Mouse (Mus musculus) A20 (cell line): ENCODE data around the gene Marveld3.

Experiments
- DNase-seq: peaks from one replicate; pipeline ENCODE4 v3.0.0-alpha.2; 2011; ENCODE audit warnings: low read depth, low spot score

Gene Marveld3

DNA sequence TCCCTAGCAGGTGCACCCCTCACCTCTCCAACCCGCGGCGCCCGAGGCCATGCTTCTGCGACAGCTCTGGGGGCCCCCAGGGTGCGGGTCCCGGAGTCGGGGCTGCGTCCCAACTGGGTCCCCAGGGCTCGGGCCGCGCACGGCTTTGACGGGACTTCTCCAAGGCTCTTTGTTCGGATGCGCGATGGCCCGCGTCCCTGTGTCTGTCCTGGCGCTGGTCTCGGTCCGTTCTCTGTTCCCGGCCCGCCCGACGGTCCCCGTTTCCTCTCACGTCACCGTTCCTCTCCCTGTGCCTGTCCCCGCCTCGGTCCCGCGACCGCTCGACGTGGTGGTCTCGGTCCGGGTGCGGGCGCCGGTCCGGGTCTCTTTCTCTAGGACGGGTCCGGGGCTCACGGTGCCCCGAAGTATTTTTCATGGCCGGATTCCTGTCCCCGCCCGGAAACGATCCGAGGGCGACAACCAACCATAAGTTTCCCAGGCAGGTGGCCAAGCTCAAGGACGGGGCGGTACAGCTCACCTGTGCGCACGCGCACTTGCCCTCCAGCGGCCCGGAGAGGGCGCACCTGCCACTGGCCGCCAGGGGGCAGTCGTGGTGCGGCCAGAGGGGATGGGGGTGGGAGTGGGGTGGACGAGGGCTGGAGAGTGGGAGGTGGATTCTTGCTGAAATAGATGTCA is at the start of gene Marveld3:
Marveld3 (minus strand) TSS at position 511 of the 675 bp plus-strand sequence.
- no peak for DNase-seq

DNA sequence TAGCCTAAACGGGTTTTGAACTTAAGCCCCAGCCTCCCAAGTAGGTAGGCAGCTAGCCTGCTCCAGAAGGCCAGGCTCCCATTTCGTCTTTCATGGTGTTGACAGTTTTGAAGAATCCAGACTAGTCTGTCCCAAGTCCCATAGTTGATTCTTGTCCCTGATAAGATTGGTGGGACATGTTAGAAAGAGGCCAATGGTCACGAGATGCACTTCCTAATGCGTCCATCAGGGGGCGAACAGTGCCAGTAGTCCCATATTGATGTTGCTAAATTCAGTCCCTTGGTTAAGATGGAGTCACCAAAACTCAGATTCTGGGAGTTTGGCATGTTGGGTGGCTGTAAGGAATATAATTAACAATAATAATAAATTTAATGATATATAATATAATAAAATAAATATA is 48.9 kb upstream of the Marveld3 start:
- peak; percentile 55 for DNase-seq

GRCm38 (mm10) chr8:110008995-110009446 is 47.0 kb upstream of the Marveld3 start:
- DNase-seq, result no peak

DNA sequence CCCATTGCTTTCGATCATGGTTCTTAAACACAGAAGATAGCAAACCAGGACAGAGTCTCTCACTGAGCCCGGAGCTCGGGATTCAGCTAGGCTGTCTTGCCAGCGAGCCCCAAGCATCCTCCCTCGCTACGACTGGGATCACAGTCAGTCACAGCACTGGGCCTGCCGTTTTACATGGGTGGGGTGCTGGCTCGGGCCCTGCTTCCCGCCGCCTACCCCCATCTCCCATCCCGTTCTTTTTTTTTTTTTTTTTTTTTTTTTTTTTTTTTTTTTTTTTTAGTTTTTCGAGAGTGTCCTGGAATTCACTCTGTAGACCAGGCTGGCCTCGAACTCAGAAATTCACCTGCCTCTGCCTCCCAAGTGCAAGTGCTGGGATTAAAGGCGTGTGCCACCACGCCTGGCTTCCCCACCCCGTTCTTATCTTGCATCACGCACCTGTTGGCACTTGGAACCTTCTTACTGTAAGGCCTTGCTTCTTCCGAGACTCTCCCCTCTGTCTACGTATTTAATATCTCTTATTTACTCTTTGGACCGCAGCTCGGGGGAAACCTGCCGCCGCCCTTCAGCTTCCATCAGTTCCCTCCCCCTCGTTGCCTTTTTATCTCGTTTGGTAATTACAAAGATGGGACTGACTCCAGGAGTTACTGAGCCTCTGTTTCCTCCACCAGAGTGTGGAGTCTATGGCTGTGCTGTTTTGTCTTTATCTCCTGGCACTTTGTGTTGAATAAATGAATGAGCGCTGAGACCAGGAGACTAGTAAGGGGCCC is 46.4 kb upstream of the Marveld3 start:
- no peak for DNase-seq

DNA sequence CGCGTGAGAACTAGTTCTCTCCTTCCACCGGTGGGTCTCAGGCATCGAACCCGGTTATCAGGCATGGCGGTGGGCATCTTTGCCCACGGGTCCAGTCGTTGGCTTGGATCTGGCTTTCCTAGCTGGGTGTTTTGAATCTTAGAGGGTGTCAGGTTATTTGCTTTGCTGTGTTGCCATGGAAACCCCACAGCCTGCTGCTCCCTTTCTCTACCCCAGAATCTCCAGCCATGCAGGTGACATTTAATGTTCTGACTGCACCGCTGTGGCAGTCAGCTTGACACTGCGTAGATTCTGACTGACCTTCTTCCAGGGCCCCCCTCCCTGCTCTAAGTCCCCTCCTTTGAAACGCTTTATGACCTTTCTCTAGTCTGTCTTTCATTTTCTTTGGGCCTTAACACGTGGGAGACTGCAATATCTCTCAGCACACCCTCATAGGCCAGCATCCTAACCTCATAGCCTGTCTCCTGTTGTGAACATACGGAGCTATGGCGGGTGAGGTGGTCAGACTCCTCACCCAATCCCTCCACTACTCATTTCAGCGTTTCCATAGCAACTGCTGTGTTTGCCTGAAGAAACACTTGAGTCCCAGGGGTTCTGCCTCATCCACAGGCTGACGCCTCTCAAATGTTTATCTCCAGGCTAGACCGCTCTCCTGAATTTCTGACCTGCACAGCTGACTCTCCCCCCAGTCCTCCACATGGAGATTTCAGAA is 44.5 kb upstream of the Marveld3 start:
- no peak for DNase-seq

- DNase-seq, result no peak
These were observed 42.3 kb upstream of the Marveld3 start for GRCm38 (mm10) chr8:110004300-110004699.

DNA sequence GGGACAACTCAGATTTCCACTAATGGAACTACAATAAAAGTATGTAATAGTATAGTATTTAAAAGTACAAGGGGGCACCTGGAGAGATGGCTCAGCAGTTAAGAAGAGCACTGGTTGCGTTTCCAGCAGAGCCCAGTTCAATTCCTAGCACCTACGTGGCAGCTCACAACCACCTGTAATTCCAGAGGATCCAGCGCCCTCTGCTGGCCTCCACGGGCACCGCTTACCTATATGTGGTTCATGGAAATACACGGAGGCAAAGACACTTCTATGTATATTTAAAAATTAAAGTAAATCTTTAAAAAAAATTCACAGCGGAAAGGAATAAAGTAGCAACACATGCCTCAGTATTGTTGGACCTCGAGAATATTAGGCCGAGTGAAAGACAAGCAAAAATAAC is 41.0 kb upstream of the Marveld3 start:
- DNase-seq, result peak; percentile 62

- DNase-seq, result no peak
These were observed 38.0 kb upstream of the Marveld3 start for GRCm38 (mm10) chr8:109999974-110000373.

DNA sequence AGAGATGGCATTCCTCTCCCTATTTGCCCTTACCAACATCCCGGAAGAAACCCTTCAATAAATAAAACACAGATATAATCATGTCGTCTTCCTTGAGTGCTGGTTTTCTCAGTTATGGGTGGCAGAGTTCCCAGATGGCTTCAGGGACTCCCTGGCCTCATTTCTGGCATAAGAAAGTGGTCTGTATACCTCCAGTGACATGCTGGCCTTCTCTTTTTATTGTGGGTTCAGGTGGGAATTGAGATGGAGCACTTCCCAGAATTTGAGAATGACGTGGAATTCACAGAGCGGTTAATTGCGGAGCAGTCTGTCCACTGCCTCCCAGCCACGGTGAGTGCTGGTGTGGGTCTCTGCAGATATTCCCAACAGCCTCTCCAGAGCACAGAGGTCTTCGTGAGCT is 36.1 kb upstream of the Marveld3 start:
- DNase-seq, result no peak

DNA sequence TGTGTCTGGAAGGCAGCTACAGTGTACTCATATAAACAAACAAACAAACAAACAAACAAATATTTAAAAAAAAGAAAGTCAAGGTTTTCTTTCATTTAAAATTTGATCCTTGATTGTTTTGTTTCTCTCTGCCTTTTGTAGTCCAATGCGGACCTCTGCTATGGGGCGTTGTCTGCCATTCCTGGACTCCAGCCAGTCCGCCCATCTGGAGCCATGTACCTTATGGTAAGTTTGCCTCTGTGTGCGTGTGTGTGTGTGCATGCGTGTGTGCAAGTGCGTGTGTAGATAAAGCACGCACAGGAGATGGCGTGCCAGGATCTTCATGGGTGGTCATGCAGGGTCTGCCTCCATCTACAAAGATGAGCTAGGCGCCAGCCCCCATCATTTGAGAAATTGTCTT is 35.4 kb upstream of the Marveld3 start:
- DNase-seq, result no peak

- DNase-seq, result no peak
These were observed 30.9 kb upstream of the Marveld3 start for GRCm38 (mm10) chr8:109992951-109993350.

- no peak for DNase-seq
These were observed 30.2 kb upstream of the Marveld3 start for GRCm38 (mm10) chr8:109992166-109992565.

DNA sequence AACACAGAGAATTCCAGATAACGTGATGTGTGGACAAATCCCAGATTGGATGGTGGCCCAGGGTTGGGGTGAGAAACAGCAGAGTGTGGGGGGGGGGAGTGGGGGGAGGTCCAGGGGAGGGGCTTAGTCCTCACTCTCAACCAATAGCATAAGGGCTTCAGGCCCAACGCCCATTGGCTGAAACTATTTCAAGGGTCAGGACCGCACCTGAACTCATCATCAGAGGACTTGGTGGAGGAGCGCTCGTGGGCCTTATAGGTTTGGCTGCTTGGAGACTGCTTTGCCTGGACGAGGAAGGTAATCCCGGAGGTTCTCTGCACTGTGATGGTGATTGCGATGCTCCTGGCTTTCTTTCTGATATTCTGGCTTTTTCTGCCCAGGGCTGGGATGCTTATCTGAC is 28.2 kb upstream of the Marveld3 start, which contains the start of gene Tat:
Tat (plus strand) TSS at position 214 of the 400 bp plus-strand sequence.
- no peak for DNase-seq

GRCm38 (mm10) chr8:109989151-109989550 is 27.1 kb upstream of the Marveld3 start:
- DNase-seq, result no peak

DNA sequence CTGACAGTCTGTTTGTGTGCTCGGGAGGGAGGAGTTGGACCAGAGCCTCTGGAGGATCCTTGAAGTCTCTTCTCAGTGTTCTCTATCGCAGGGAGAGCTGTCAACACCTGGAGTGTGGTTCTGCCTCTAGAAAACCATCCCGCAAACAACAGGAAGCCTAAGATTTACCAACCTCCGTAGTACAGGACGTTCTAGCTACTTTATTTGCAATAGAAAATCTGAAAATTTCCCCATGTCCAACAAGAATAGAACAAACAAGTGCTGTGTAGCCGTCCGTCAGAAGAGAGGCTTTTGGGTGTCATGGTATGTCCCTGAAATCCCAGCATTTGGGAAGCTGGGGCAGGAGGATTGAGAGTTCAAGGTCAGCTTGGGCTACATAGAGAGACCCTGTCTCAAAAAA is 25.8 kb upstream of the Marveld3 start:
- no peak for DNase-seq

DNA sequence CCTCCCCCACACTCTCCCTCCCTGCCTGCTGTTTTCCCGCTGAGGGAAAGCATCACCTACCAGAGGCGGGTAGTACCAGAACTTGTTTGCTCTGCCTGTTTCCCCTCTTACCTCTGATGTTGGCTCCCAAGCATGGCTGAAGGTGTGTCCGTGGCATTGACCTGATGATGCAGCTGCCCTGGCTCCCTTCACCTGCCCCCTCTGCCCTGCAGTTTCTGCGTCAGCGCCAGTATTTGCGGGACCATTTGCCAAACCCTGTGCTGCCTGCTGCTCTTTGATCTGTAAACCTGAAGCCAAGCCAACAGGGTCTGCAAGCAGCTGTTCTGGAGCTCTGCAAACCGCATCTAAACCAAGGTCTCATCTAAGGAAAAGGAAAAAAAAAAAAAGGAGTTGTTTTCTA is 24.4 kb upstream of the Marveld3 start:
- DNase-seq, result no peak

DNA sequence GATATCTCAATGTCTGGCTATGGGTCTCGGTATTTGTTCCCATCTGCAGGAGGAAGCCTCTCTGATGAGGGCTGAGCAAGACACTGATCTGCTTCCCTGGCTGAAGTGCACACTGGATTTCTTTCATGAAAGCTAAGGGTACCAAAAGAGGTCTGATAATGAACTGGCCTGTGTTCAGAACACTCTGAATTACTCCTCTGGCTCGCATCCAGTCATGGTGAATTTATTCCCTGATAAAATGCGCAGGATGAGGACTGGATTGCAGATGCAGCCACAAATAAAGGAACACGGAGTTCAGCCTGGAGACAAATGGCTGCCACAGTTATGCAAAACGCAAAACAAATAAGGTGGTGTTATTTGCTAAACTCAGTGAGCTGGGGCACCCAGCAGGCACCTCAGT is 21.9 kb upstream of the Marveld3 start:
- no peak for DNase-seq

- no peak for DNase-seq
These were observed 20.5 kb upstream of the Marveld3 start for GRCm38 (mm10) chr8:109982386-109983105.

GRCm38 (mm10) chr8:109979339-109979738 is 17.3 kb upstream of the Marveld3 start:
- DNase-seq, result no peak

DNA sequence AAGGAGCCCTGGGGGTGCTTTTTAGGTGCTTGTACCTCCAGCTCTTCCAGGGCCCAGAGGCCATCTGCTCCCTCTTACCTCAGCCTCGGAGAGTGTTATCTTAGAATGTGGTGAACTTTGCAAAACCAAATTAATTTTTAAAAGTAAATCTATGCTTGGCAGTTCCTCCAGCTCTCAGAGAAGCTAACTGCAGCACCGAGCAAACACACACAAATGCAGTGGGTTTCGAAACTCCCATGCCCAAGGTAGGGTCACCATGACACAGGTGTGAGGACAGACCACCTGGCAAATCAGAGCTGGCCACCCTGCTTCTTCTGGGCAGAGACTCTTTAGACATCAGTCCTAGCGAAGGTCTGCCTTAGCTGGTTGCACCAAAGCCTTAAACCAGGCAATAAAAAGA is 10.9 kb upstream of the Marveld3 start:
- DNase-seq, result no peak

- peak; percentile 56 for DNase-seq
These were observed 8.3 kb upstream of the Marveld3 start for GRCm38 (mm10) chr8:109970323-109970722.

- DNase-seq, result no peak
These were observed 6.8 kb upstream of the Marveld3 start for GRCm38 (mm10) chr8:109968837-109969236.
